Mouse (Mus musculus): Measurements from ENCODE around the gene Trim71.

DNA sequence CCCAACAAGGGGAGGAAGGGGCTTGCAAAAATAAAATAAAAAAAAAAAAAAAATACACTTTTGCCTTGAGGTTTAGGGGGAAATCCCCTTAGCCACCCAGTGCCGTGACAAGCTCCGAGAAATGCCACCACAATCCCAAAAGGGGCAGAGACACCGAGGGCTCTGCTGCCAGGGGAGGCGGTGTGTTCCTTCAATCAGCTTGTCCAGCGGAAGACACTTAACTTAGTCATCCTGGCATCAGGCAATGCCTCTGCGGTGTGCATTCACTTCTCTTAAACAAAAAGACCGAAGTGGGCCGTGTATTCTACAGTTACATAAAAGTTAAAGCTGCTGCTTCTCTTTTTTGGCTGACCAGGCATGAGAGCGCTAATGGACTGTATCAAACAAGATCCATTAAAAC lies 56.7 kb downstream of the Trim71 start:
- TF ChIP-seq POLR2A (IDR thresholded peaks at IDR 0.05; ENCODE audit: insufficient read length, low read depth) (no peak), USF1 (IDR thresholded peaks at IDR 0.05; ENCODE audit: low read depth) (no peak)
